Mouse (Mus musculus) liver, adult (tissue): ENCODE measurements around the gene Mrps2.

Source experiments
- GATA4 ChIP-seq: IDR thresholded peaks from 2 replicates; pipeline ENCODE4 v1.6.1; 2014; ENCODE audit warnings: mild to moderate bottlenecking, low read length; ENCODE audit not compliant: insufficient replicate concordance

The Mrps2 gene

GRCm38 (mm10) chr2:28464919-28465318, 2.9 kb upstream of the Mrps2 start:
- no peak for TF ChIP-seq GATA4

DNA sequence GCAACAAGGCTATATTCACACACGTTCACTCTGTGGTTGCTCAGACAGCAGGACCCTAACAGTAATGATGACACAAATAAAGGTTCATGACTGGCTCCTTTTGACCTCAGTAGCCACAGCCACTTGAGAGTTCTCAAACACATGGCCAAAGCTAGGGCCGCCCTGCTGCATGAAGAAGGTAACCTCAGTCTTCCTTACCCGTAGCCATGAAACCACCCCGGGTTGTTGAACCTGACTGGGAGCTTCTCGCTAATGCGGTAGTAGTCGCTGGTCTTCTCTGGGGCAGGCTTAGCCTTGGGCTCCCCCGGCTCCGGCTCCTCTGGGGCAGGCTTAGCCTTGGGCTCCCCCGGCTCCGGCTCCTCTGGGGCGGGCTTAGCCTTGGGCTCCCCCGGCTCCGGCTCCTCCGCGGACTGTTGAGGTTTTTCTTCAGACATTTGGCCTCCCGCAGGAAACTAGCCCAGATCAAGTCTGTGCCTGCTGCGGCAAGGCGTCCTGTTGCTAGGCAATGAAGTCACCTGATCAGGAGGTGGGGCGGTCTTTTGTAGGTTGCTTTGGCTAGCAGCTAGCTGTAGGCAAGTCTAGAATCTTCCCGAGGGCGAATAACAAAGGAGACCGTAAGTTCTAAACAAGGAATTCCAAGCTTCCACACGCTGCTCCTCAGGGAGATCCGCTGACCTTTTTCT, 1.9 kb upstream of the Mrps2 start, which contains the start of gene 1700007K13Rik:
Gene 1700007K13Rik (minus strand): TSS at position 497 of the 683 bp plus-strand sequence.
- TF ChIP-seq GATA4: no peak

GRCm38 (mm10) chr2:28468486-28469225, 790 bp downstream of the Mrps2 start:
- TF ChIP-seq GATA4: no peak

GRCm38 (mm10) chr2:28469461-28469860, 1.6 kb downstream of the Mrps2 start:
- TF ChIP-seq GATA4: no peak

- TF ChIP-seq GATA4: no peak
These were observed 2.7 kb downstream of the Mrps2 start for GRCm38 (mm10) chr2:28470591-28470990.

- TF ChIP-seq GATA4: no peak
These were observed 11.6 kb downstream of the Mrps2 start for GRCm38 (mm10) chr2:28479208-28480204.

DNA sequence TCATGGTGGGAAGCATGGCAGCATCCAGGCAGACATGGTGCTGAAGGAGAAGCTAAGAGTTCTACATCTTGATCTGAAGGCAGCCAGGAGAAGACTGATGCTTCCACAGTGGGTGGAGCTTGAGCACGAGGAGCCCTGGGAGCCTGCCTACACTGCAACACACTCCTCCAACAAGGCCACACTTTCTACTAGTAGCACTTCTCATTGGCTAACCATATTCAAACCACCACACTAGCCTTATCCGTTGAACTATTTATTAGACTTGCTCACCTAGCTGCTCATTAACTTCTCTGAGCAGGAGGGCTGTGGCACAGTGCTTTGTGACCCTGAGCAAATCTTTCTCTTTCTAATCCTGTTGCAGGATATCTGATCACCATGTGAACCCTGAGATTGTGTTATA, 16.0 kb downstream of the Mrps2 start:
- no peak for TF ChIP-seq GATA4

DNA sequence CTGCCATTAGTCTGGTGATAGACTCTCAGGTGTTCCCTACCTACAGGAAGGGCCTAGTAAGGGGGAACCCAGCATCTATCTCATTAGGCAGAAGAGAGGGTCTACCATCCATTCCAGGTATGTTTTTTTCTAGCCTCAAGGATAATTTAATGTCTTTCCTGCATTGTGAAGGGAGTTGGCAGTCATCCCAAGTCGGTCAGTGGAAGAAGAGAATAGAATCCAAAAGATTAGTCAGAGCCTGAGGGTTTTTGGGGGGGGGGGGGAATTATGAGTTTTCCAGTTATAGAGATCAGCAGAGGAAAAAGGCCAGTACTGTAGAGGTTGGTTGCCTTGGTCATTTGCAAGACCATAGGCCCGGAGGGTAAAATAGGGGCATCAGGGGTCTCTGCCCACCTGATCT, 26.7 kb downstream of the Mrps2 start:
- no peak for TF ChIP-seq GATA4

DNA sequence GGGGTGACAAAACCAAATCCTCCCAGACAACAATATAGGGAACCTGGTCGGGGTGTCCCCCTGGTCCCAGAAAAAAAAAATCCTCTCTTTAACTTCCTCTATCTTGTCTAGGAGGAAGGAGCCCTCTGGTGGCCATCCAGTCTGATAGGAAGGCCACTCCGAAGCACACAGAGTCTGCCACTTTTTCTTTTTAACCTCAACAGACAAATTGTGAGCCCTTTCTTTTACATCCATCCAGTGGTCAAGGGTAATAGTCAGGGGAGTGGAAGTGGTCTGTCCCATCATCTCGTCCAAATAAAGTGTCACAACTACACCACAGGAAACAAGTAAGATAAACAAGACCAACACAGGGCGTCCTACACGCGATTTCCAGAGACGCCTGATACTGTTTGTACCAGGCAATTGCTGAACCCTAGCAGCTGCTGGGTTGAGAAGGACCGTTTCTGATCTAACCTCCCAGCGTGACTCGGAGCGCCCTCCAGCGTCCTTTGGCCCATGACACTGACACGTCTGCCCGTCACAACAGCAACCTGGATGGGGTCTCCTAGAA, 27.4 kb downstream of the Mrps2 start:
- no peak for TF ChIP-seq GATA4

DNA sequence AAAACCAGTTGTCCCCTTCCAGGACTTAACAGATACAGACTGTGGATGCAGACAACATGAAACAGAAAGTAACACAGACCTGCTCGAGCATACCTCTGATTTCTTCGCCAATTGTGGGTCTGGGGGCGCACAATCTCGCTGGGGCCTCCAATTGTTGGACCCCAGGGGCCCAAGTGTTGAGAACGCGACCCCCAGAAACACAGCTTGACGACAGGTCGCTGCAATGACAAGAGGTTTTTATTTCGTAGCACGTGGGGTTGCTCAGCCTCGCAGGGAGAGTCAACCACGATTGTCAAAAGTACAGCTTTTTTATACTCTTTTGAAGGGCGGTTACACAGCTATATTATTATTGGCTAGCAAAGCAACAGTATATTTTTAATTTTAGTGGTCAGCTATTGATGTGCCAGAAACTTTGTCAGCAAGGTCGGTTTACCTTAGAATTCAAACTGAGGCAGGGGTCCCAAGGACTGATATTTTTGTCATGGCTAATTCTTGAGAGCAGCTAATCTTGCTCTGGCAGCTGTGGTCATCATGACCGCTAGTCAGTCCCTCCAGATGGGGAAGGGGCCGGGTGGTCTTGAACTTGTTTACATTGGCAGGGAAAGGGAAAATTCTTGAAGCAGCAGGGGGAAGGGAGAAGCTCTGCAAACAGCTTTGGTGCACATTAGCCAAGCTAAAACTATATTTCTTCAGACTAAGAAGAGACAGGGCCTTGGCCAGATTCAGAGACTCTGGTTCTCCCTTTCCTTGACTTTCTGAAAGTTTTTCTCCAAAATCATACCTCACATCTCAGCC, 28.1 kb downstream of the Mrps2 start:
- no peak for TF ChIP-seq GATA4

GRCm38 (mm10) chr2:28496671-28497070, 28.8 kb downstream of the Mrps2 start, which contains the start of gene Gbgt1:
Gene Gbgt1 (plus strand): TSS chr2:28496891.
- TF ChIP-seq GATA4: no peak

DNA sequence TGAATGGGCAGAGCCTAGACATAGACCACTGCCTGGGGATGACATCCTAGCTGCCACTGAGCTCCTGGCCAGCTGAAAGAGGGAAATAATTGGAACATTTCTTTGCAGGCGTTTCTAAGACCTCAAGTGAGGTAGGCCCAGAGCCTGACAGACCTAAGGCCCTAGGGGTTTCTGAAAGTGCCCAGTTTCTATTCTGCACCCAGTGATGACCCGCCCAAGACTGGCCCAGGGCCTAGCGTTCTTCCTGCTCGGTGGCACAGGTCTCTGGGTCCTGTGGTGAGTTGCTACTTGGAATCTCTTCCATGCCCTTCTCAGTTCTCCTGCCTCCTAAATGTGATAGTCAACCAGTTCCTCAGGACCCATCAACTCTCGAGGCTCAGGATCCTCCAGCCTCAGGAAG, 29.7 kb downstream of the Mrps2 start:
- no peak for TF ChIP-seq GATA4

- TF ChIP-seq GATA4: no peak
These were observed 30.6 kb downstream of the Mrps2 start for GRCm38 (mm10) chr2:28498431-28498830.

DNA sequence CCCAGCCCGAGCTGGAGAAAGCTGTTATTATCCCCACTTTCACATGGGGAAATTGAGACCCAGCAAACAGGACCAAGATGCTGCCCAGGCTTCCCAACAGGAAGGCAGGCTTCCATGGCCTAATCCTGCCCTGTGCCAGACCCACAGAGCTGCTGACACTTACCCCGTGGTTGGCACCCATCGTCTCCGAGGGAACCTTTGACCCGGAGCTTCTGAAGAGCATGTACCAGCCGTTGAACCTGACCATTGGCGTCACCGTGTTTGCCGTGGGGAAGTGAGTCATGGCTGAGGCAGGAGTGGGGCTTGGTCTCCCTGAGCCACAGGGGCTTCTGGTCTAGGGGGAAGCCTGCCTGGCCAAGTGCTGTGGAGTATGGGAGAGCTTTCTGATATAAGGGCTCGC, 35.1 kb downstream of the Mrps2 start:
- no peak for TF ChIP-seq GATA4
